23 mouse cellular contexts compared by ENCODE assay signal in genomic region chr10:63160671-63161070, GRCm38 (mm10). TPM values are rescaled to one million over a fixed set of nuclear protein-coding genes. Genes with fewer than 3 reads are reported as not detected.
DNase-seq lines count a peak whose midpoint lies in the region; ATAC-seq and TF ChIP-seq lines count a peak whose summit lies in the region.
"Had no signal": no experiment of that assay in that cellular context is flagged by ENCODE, and none has a peak within 500 bp of the region (broad histone marks: within the 10 kb centered on the region; RNA-seq: fewer than 3 reads in every experiment).

No protein-coding gene starts in this region.

- intact Hi-C loops in heart, postnatal 14 days (cut with DNase I), result no loop called here

- H3K9ac ChIP-seq in heart, postnatal 0 days (replicated peaks; ENCODE audit: low read depth, low read length), result no peak overlapping the region
- H3K9ac ChIP-seq: heart, embryonic 15.5 days; hindbrain, embryonic 15.5 days; limb, embryonic 13.5 days; neural tube, embryonic 15.5 days; stomach, embryonic 15.5 days had no signal

- no peaks in the 10 kb centered on the region for H3K9me3 ChIP-seq in heart, postnatal 0 days (replicated peaks; ENCODE audit: control insufficient read depth, low read length)
- H3K9me3 ChIP-seq in E14TG2a.4 (ENCODE audit: low read length), result no peaks in the 10 kb centered on the region
- H3K9me3 ChIP-seq in limb, embryonic 10.5 days (replicated peaks), result no peaks in the 10 kb centered on the region
- H3K9me3 ChIP-seq: heart, embryonic 15.5 days; hindbrain, embryonic 15.5 days; limb, embryonic 13.5 days; neural tube, embryonic 15.5 days; stomach, embryonic 15.5 days had no signal

- H3K27ac ChIP-seq in heart, postnatal 0 days (ENCODE audit: low read depth), result peak overlapping the region; percentile 11; the same call in 1 of the 2 replicates
- no peak overlapping the region for H3K27ac ChIP-seq in limb, embryonic 10.5 days
- H3K27ac ChIP-seq: hindbrain, embryonic 15.5 days; limb, embryonic 13.5 days; neural tube, embryonic 15.5 days; stomach, embryonic 15.5 days had no signal

- WGBS in heart, postnatal 0 days, result 72% methylated on average over 12 of the region's 12 CpGs
- WGBS in limb, embryonic 10.5 days, result 70% methylated on average over 12 of the region's 12 CpGs

- TF ChIP-seq CTCF in heart, postnatal 0 days (IDR thresholded peaks at IDR 0.05; ENCODE audit: low read depth), result no peak
- TF ChIP-seq CTCF in E14TG2a.4 (conservative IDR thresholded peaks at IDR 0.05; ENCODE audit: low read length), result no peak

- H3K4me1 ChIP-seq in heart, postnatal 0 days (ENCODE audit: control insufficient read depth, insufficient read depth), result peaks cover 18% of the 10 kb centered on the region
- peaks cover 31% of the 10 kb centered on the region for H3K4me1 ChIP-seq in E14TG2a.4 (replicated peaks; ENCODE audit: low read depth, low read length)
- no peaks in the 10 kb centered on the region for H3K4me1 ChIP-seq in limb, embryonic 10.5 days
- H3K4me1 ChIP-seq: hindbrain, embryonic 15.5 days; limb, embryonic 13.5 days; neural tube, embryonic 15.5 days; stomach, embryonic 15.5 days had no signal

- H3K27me3 ChIP-seq in heart, postnatal 0 days (ENCODE audit: control insufficient read depth, insufficient read depth, low read length), result no peaks in the 10 kb centered on the region
- no peaks in the 10 kb centered on the region for H3K27me3 ChIP-seq in E14TG2a.4 (ENCODE audit: insufficient read depth, low read length)
- H3K27me3 ChIP-seq in limb, embryonic 10.5 days (ENCODE audit: low read depth, poor library complexity, severe bottlenecking), result no peaks in the 10 kb centered on the region
- H3K27me3 ChIP-seq: heart, embryonic 15.5 days; hindbrain, embryonic 15.5 days; limb, embryonic 13.5 days; neural tube, embryonic 15.5 days; stomach, embryonic 15.5 days had no signal

- peak; percentile 7 to 13 for DNase-seq in cerebellum, postnatal 14 days
- DNase-seq in heart, postnatal 0 days (ENCODE audit: low spot score), result no peak
- no peak for DNase-seq in heart, postnatal 14 days
- DNase-seq in limb, embryonic 10.5 days (ENCODE audit: low spot score), result peak; percentile 33
- DNase-seq in adrenal gland, postnatal 14 days, result no peak
- no peak for DNase-seq in layer of hippocampus, adult 8-10 months (ENCODE audit: low spot score in 2 of 2)
- DNase-seq: adrenal gland, adult 2 months; cerebellum, adult 18-20 months; lung, postnatal 10 days; retina, postnatal 1 day; thymus, postnatal 25 days had no signal

- no peak overlapping the region for H3K4me2 ChIP-seq in heart, postnatal 0 days (ENCODE audit: low read depth, low read length)
- H3K4me2 ChIP-seq: heart, embryonic 15.5 days; hindbrain, embryonic 15.5 days; limb, embryonic 13.5 days; midbrain, embryonic 11.5 days; neural tube, embryonic 15.5 days; stomach, embryonic 15.5 days had no signal

- no peak for ATAC-seq in cerebellum, adult (ENCODE audit: insufficient number of reproducible peaks, low FRiP score, low TSS enrichment)
- no peak for ATAC-seq in heart, postnatal 0 days (ENCODE audit: insufficient read depth, low read depth)
- ATAC-seq: forebrain, embryonic 16.5 days; intestine, postnatal 0 days; Patski had no signal

- no peak for TF ChIP-seq EP300 in heart, postnatal 0 days (IDR thresholded peaks at IDR 0.05; ENCODE audit: low read depth)

- no peak overlapping the region for H3K4me3 ChIP-seq in heart, postnatal 0 days (ENCODE audit: low read depth, low read length)
- H3K4me3 ChIP-seq in E14TG2a.4 (replicated peaks; ENCODE audit: low read length), result peak overlapping the region; percentile 41
- no peak overlapping the region for H3K4me3 ChIP-seq in limb, embryonic 10.5 days
- H3K4me3 ChIP-seq: heart, embryonic 15.5 days; hindbrain, embryonic 15.5 days; limb, embryonic 13.5 days; neural tube, embryonic 15.5 days; stomach, embryonic 15.5 days had no signal

- H3K36me3 ChIP-seq in heart, postnatal 0 days (replicated peaks; ENCODE audit: control insufficient read depth, insufficient read depth, low read length), result peaks cover 6% of the 10 kb centered on the region; the same call in 1 of the 2 replicates
- H3K36me3 ChIP-seq in E14TG2a.4 (ENCODE audit: insufficient read depth, low read length), result no peaks in the 10 kb centered on the region
- H3K36me3 ChIP-seq in limb, embryonic 10.5 days, result no peaks in the 10 kb centered on the region
- H3K36me3 ChIP-seq: hindbrain, embryonic 15.5 days; limb, embryonic 13.5 days; neural tube, embryonic 15.5 days; stomach, embryonic 15.5 days had no signal

RNA-seq across cellular contexts. Expression of gene Mypn, which starts 43.1 kb away (rescaled TPM):
- total RNA-seq in heart, postnatal 0 days (2014; rRNA removed; ENCODE audit: low replicate concordance), result 26.5 and 33.5 TPM in 2 replicates
- 12.2 and 12.7 TPM in 2 replicates for polyA plus RNA-seq in heart, postnatal 0 days (2015; fragmentation: Nextera tagmentation; extraction: Ambion mirVana)
- total RNA-seq in heart, postnatal 14 days (2021), result 10 to 100 TPM; 82.5 to 90.9 TPM
- polyA plus RNA-seq in limb, embryonic 10.5 days (2016; fragmentation: Nextera tagmentation; extraction: Ambion mirVana), result 0.19 and 0.25 TPM in 2 replicates
- 0.56 and 0.59 TPM in 2 replicates for total RNA-seq in adrenal gland, postnatal 14 days (2021)
- 1 to 10 TPM; 1.7 to 2.2 (median 2.0) TPM for total RNA-seq in layer of hippocampus, adult 8-10 months (2022)
- total RNA-seq: common myeloid progenitor, adult 5-6 weeks had no signal
- polyA plus RNA-seq: Patski had no signal

Comparison
In these comparisons a context has a peak if more than half of its experiments do, and no peak if none do; other contexts are left out.
1. DNase-seq: peak in cerebellum, postnatal 14 days (2 of 2) and limb, embryonic 10.5 days (single experiment); none in heart, postnatal 0 days (single experiment), heart, postnatal 14 days (0 of 2), adrenal gland, postnatal 14 days (single experiment) and layer of hippocampus, adult 8-10 months (0 of 2).